Mouse (Mus musculus): ENCODE measurements at regions not wholly inside any gene's neighbourhood (a gene's known extent, or its start where the extent isn't known, plus 50 kb on each side); places are given as distances from the start of the nearest gene placed in this dataset.

- no peak for DNase-seq (ENCODE audit: low spot score)
Measured at GRCm38 (mm10) chr2:9185780-9186483, 695.1 kb upstream of the 4930412O13Rik start.

GRCm38 (mm10) chr2:9193195-9193594 lies 687.9 kb upstream of the 4930412O13Rik start:
- DNase-seq (ENCODE audit: low spot score), result no peak

GRCm38 (mm10) chr2:9197025-9197424 lies 684.0 kb upstream of the 4930412O13Rik start:
- no peak for DNase-seq (ENCODE audit: low spot score)

- no peak for DNase-seq (ENCODE audit: low spot score)
Measured at GRCm38 (mm10) chr2:9207963-9208362, 673.1 kb upstream of the 4930412O13Rik start.

Measured in layer of hippocampus, adult 9-10 months (tissue).